Mouse (Mus musculus): Measurements from ENCODE around the gene Usp9x. TPM values are rescaled to one million over a fixed set of nuclear protein-coding genes. Genes with fewer than 3 reads are reported as not detected.

The Usp9x gene
- total and polyA plus RNA-seq, 3 experiments, result 56.3 to 64.5 (median 62.8) TPM

DNA sequence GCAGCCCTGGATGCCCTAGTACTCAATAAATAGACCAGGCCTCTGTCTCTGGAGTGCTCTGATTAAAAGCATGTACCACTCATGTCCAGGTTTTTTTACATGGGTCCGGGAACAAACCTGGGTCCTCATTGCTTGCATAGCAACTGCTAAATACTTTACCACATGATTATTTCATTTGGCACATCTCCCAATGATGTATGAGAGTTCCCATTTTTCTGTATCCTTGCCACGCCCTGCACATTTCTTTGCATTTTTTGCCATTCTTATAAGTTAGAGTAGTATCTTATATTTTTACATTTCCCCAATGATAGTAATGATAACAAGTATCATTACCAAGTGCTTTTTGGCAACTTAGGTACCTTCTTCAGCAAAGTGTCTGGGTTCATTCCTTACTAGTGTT lies 27.5 kb upstream of the Usp9x start:
- Histone ChIP-seq H3K36me3 (replicated peaks in 1 of 2; ENCODE audit: control insufficient read depth in 1 of 2, insufficient read depth in 1 of 2, low read length in 1 of 2) (peaks cover 0 to 7% of the 10 kb centered on the region in 2 experiments), H3K27ac (ENCODE audit: insufficient read depth, low read depth) (no peak overlapping the region), H3K4me1 (ENCODE audit: control insufficient read depth in 1 of 2, insufficient read depth in 2 of 2) (peaks cover 0 to 6% of the 10 kb centered on the region in 2 experiments; a peak in 2 of 4 replicates), H3K9ac (ENCODE audit: insufficient read depth, low read depth) (no peak overlapping the region), H3K9me3 (replicated peaks; ENCODE audit: low read length) (no peaks in the 10 kb centered on the region), H3K79me2 (replicated peaks; ENCODE audit: control insufficient read depth, extremely low read depth, insufficient read depth, poor library complexity, severe bottlenecking) (no peaks in the 10 kb centered on the region), H3K27me3 (replicated peaks) (no peaks in the 10 kb centered on the region), H3K4me2 (ENCODE audit: insufficient read depth, low read depth, poor library complexity, severe bottlenecking) (no peak overlapping the region), H3K4me3 (replicated peaks in 1 of 3; ENCODE audit: low read depth in 2 of 3, low read length in 2 of 3, poor library complexity in 1 of 3) (no peak overlapping the region)
- DNase-seq (ENCODE audit: extremely low read depth), result no peak
- in situ Hi-C loops (cut with MboI; ENCODE audit: low pct_ligation_motif_present, low pct_unique_long_range_greater_than_20kb, low sequenced_read_pairs), result no loop called here
- TF ChIP-seq TCF12 (IDR thresholded peaks at IDR 0.05; ENCODE audit: low read depth, low read length) (no peak), JUND (conservative IDR thresholded peaks at IDR 0.05; ENCODE audit: low read depth, low read length) (no peak), ZKSCAN1 (IDR thresholded peaks at IDR 0.05; ENCODE audit: borderline replicate concordance, low read depth, low read length) (no peak), USF2 (conservative IDR thresholded peaks at IDR 0.05; ENCODE audit: low read depth, low read length) (no peak), POLR2A (IDR thresholded peaks at IDR 0.05; ENCODE audit: low read depth, low read length) (no peak), ZC3H11A (IDR thresholded peaks at IDR 0.05; ENCODE audit: low read depth, low read length) (no peak), ETS1 (conservative IDR thresholded peaks at IDR 0.05; ENCODE audit: low read depth, low read length) (no peak), RAD21 (IDR thresholded peaks at IDR 0.05; ENCODE audit: low read depth, low read length) (no peak)
- dilution Hi-C loops (cut with MboI; ENCODE audit: extremely low pct_ligation_motif_present, extremely low pct_unique_long_range_greater_than_20kb, low sequenced_read_pairs), result no loop called here

- no peak overlapping the region for H3K9ac ChIP-seq (ENCODE audit: insufficient read depth, low read depth)
- dilution Hi-C loops (cut with MboI; ENCODE audit: extremely low pct_ligation_motif_present, extremely low pct_unique_long_range_greater_than_20kb, low sequenced_read_pairs) (no loop called here), in situ Hi-C loops (cut with MboI; ENCODE audit: low pct_ligation_motif_present, low pct_unique_long_range_greater_than_20kb, low sequenced_read_pairs) (no loop called here)
- no peaks in the 10 kb centered on the region for H3K27me3 ChIP-seq (replicated peaks)
- H3K79me2 ChIP-seq (replicated peaks; ENCODE audit: control insufficient read depth, extremely low read depth, insufficient read depth, poor library complexity, severe bottlenecking), result no peaks in the 10 kb centered on the region
- no peaks in the 10 kb centered on the region for H3K9me3 ChIP-seq (replicated peaks; ENCODE audit: low read length)
- H3K36me3 ChIP-seq (replicated peaks in 1 of 2; ENCODE audit: control insufficient read depth in 1 of 2, insufficient read depth in 1 of 2, low read length in 1 of 2), result peaks cover 0 to 7% of the 10 kb centered on the region in 2 experiments
- no peak overlapping the region for H3K4me3 ChIP-seq (replicated peaks in 1 of 3; ENCODE audit: low read depth in 2 of 3, low read length in 2 of 3, poor library complexity in 1 of 3)
- H3K4me1 ChIP-seq (ENCODE audit: control insufficient read depth in 1 of 2, insufficient read depth in 2 of 2), result peaks cover 0 to 6% of the 10 kb centered on the region in 2 experiments; a peak in 2 of 4 replicates
- no peak overlapping the region for H3K4me2 ChIP-seq (ENCODE audit: insufficient read depth, low read depth, poor library complexity, severe bottlenecking)
- DNase-seq (ENCODE audit: extremely low read depth), result no peak
- no peak overlapping the region for H3K27ac ChIP-seq (ENCODE audit: insufficient read depth, low read depth)
- no peak for TF ChIP-seq RAD21 (IDR thresholded peaks at IDR 0.05; ENCODE audit: low read depth, low read length)
- TF ChIP-seq ZNF384 (IDR thresholded peaks at IDR 0.05; ENCODE audit: low read depth, low read length), result no peak
- no peak for TF ChIP-seq POLR2A (IDR thresholded peaks at IDR 0.05; ENCODE audit: low read depth, low read length)
- TF ChIP-seq ZKSCAN1 (IDR thresholded peaks at IDR 0.05; ENCODE audit: borderline replicate concordance, low read depth, low read length), result no peak
- TF ChIP-seq USF2 (conservative IDR thresholded peaks at IDR 0.05; ENCODE audit: low read depth, low read length), result no peak
- TF ChIP-seq SIN3A (IDR thresholded peaks at IDR 0.05; ENCODE audit: low read length), result no peak
- no peak for TF ChIP-seq UBTF (IDR thresholded peaks at IDR 0.05; ENCODE audit: low read depth, low read length)
- no peak for TF ChIP-seq MYC (IDR thresholded peaks at IDR 0.05; ENCODE audit: low read depth, low read length)
- no peak for TF ChIP-seq NELFE (IDR thresholded peaks at IDR 0.05; ENCODE audit: low read depth, low read length)
- no peak for TF ChIP-seq HCFC1 (IDR thresholded peaks at IDR 0.05; ENCODE audit: low read depth, low read length)
- TF ChIP-seq CHD2 (IDR thresholded peaks at IDR 0.05; ENCODE audit: low read length), result no peak
- TF ChIP-seq ZC3H11A (IDR thresholded peaks at IDR 0.05; ENCODE audit: low read depth, low read length), result no peak
- TF ChIP-seq MAX (IDR thresholded peaks at IDR 0.05; ENCODE audit: low read length), result no peak
- TF ChIP-seq USF1 (IDR thresholded peaks at IDR 0.05; ENCODE audit: low read depth, low read length), result no peak
- no peak for TF ChIP-seq PAX5 (IDR thresholded peaks at IDR 0.05; ENCODE audit: low read length)
- no peak for TF ChIP-seq SMC3 (IDR thresholded peaks at IDR 0.05; ENCODE audit: low read depth, low read length)
- TF ChIP-seq KAT2A (IDR thresholded peaks at IDR 0.05; ENCODE audit: insufficient replicate concordance, low read length), result no peak
- no peak for TF ChIP-seq POLR2AphosphoS2 (IDR thresholded peaks at IDR 0.05; ENCODE audit: low read depth, low read length)
- no peak for TF ChIP-seq TCF12 (IDR thresholded peaks at IDR 0.05; ENCODE audit: low read depth, low read length)
- TF ChIP-seq BHLHE40 (IDR thresholded peaks at IDR 0.05; ENCODE audit: low read depth, low read length), result no peak
Measured at GRCm38 (mm10) chrX:13044666-13045065, 26.6 kb upstream of the Usp9x start.

Measured in CH12.LX (cell line).